Mouse (Mus musculus) lung, postnatal 0 days (tissue): ENCODE measurements around the gene Tmsb15b1. TPM values are rescaled to one million over a fixed set of nuclear protein-coding genes. Genes with fewer than 3 reads are reported as not detected.
"Not testable (repeated sequence)": the region's sequence is repeated elsewhere in the genome, so short reads cannot be mapped to it uniquely, and the experiment has no call there.

Experiments
- ATAC-seq: fragments of 200-750 bp; cut with Nextera tagmentation; 2 replicates; pipeline ENCODE4 v1.8.0; 2017; ENCODE audit warnings: moderate library complexity
- DNase-seq: peaks from one replicate; pipeline ENCODE4 v3.0.0-alpha.2; 2016; ENCODE audit warnings: low spot score
- H3K27ac ChIP-seq: fragments of 300-500 bp; sonication (generic); 2 replicates; pipeline ENCODE4 v1.5.1; 2014; ENCODE audit warnings: antibody characterized with exemption, mild to moderate bottlenecking, low read length, mixed read lengths
- H3K27me3 ChIP-seq: fragments of 300-500 bp; sonication (generic); replicated peaks from 2 replicates; pipeline ENCODE4 v1.6.1; 2014; ENCODE audit warnings: low read length, mixed read lengths; ENCODE audit not compliant: insufficient read depth
- H3K36me3 ChIP-seq: fragments of 300-500 bp; sonication (generic); 2 replicates; pipeline ENCODE4 v1.6.1; 2014; ENCODE audit warnings: low read length, mixed read lengths; ENCODE audit not compliant: insufficient read depth
- H3K4me1 ChIP-seq: fragments of 300-500 bp; sonication (generic); 2 replicates; pipeline ENCODE4 v1.6.1; 2014; ENCODE audit warnings: antibody characterized with exemption, low read depth, low read length, mixed read lengths; ENCODE audit not compliant: insufficient read depth
- H3K4me2 ChIP-seq: fragments of 300-500 bp; sonication (generic); replicated peaks from 2 replicates; pipeline ENCODE4 v1.6.1; 2014; ENCODE audit warnings: low read depth, mild to moderate bottlenecking, low read length, moderate library complexity, mixed read lengths
- H3K4me3 ChIP-seq: fragments of 300-500 bp; sonication (generic); 2 replicates; pipeline ENCODE4 v1.5.1; 2014; ENCODE audit warnings: low read depth, low read length
- H3K9ac ChIP-seq: fragments of 300-500 bp; sonication (generic); replicated peaks from 2 replicates; pipeline ENCODE4 v1.6.1; 2014; ENCODE audit warnings: low read depth, mild to moderate bottlenecking
- H3K9me3 ChIP-seq: fragments of 300-500 bp; sonication (generic); 2 replicates; pipeline ENCODE4 v1.6.1; 2016; ENCODE audit warnings: low read length, mixed read lengths
- CTCF ChIP-seq: IDR thresholded peaks from 2 replicates; pipeline ENCODE4 v1.5.1; 2016; ENCODE audit warnings: antibody characterized with exemption, mild to moderate bottlenecking
- EP300 ChIP-seq: IDR thresholded peaks from 2 replicates; pipeline ENCODE4 v1.6.1; 2016; ENCODE audit warnings: antibody characterized with exemption, mild to moderate bottlenecking, control low read depth
- WGBS: fragments of 180-500 bp; shearing (Covaris S2); extraction: QIAGEN DNeasy Blood & Tissue Kit; methylation state at CpG from one replicate; pipeline ENCODE4 v1.1.7; 2014; 5-methylcytosine and 5-hydroxymethylcytosine counted together
- polyA plus RNA-seq: library from polyadenylated mRNA; unstranded; fragments of >200 nt; fragmentation: Nextera tagmentation; extraction: Ambion mirVana; gene quantifications from 2 replicates; pipeline ENCODE4 v1.2.1, GENCODE M21; 2015

Tmsb15b1 gene
- polyA plus RNA-seq, 1 experiment from 2014 or later: 12.8 TPM

- Histone ChIP-seq H3K9me3 (no peaks in the 10 kb centered on the region), H3K4me1 (no peaks in the 10 kb centered on the region), H3K4me2 (peak within 1 kb of the TSS; percentile 54), H3K27me3 (no peaks in the 10 kb centered on the region), H3K27ac (no peak within 1 kb of the TSS), H3K4me3 (peak within 1 kb of the TSS; percentile 17; the same call in 1 of the 2 replicates), H3K36me3 (no peaks in the 10 kb centered on the region), H3K9ac (no peak within 1 kb of the TSS)
- TF ChIP-seq CTCF: no peak
- WGBS: 16% methylated on average over 26 of the region's 26 CpGs
- peak; percentile 11 for DNase-seq
- peak; percentile 73; the same call in 1 of the 2 replicates for ATAC-seq
These were observed 16.4 kb upstream of the Tmsb15b1 start, which contains the start of gene Zcchc18 for GRCm38 (mm10) chrX:136992978-136993547. TSS of gene Zcchc18 (plus strand) at chrX:136993155.

GRCm38 (mm10) chrX:136992191-136992965 lies 15.7 kb upstream of the Tmsb15b1 start:
- peak overlapping the region; percentile 54 for H3K4me2 ChIP-seq
- H3K36me3 ChIP-seq: no peaks in the 10 kb centered on the region
- ATAC-seq (no peak), DNase-seq (no peak)
- no peak for TF ChIP-seq CTCF
- no peak for TF ChIP-seq EP300
- no peaks in the 10 kb centered on the region for H3K27me3 ChIP-seq
- no peak overlapping the region for H3K27ac ChIP-seq
- no peak overlapping the region for H3K9ac ChIP-seq
- no peaks in the 10 kb centered on the region for H3K4me1 ChIP-seq
- 13% methylated on average over 18 of the region's 19 CpGs for WGBS
- peak overlapping the region; percentile 17; the same call in 1 of the 2 replicates for H3K4me3 ChIP-seq
- H3K9me3 ChIP-seq: no peaks in the 10 kb centered on the region

- no peaks in the 10 kb centered on the region for H3K9me3 ChIP-seq
- no peak overlapping the region for H3K9ac ChIP-seq
- TF ChIP-seq CTCF (no peak), EP300 (no peak)
- no peaks in the 10 kb centered on the region for H3K36me3 ChIP-seq
- no peaks in the 10 kb centered on the region for H3K4me1 ChIP-seq
- no peak for DNase-seq
- WGBS: 62% methylated on average over 2 of the region's 2 CpGs
- H3K4me3 ChIP-seq: no peak overlapping the region
- ATAC-seq: no peak
- H3K27ac ChIP-seq: no peak overlapping the region
- H3K4me2 ChIP-seq: no peak overlapping the region
- H3K27me3 ChIP-seq: no peaks in the 10 kb centered on the region
These were observed 14.6 kb upstream of the Tmsb15b1 start for GRCm38 (mm10) chrX:136991274-136991673.

- Histone ChIP-seq H3K9ac (no peak overlapping the region), H3K36me3 (no peaks in the 10 kb centered on the region), H3K9me3 (no peaks in the 10 kb centered on the region), H3K4me2 (no peak overlapping the region), H3K27me3 (no peaks in the 10 kb centered on the region), H3K4me1 (no peaks in the 10 kb centered on the region), H3K27ac (no peak overlapping the region), H3K4me3 (no peak overlapping the region)
- TF ChIP-seq EP300 (no peak), CTCF (no peak)
- ATAC-seq: no peak
- no peak for DNase-seq
These were observed 9.4 kb upstream of the Tmsb15b1 start for GRCm38 (mm10) chrX:136986039-136986438.

- Histone ChIP-seq H3K4me1 (no peaks in the 10 kb centered on the region), H3K4me2 (no peak overlapping the region)
- DNase-seq: no peak
These were observed 1.9 kb upstream of the Tmsb15b1 start for GRCm38 (mm10) chrX:136978616-136979015.

GRCm38 (mm10) chrX:136975397-136975796 lies 1.3 kb downstream of the Tmsb15b1 start, which contains the start of gene Tmsb15b2:
TSS of gene Tmsb15b2 (minus strand) at chrX:136975497.
- H3K9ac ChIP-seq, ATAC-seq: not testable (repeated sequence)
- WGBS: 88% methylated on average over 6 of the region's 6 CpGs

More at GRCm38 (mm10) chrX:136978616-136979015, 1.9 kb upstream of the Tmsb15b1 start:
- Histone ChIP-seq H3K27me3 (no peaks in the 10 kb centered on the region), H3K9me3 (no peaks in the 10 kb centered on the region), H3K27ac (no peak overlapping the region), H3K36me3 (no peaks in the 10 kb centered on the region), H3K9ac (no peak overlapping the region), H3K4me3 (no peak overlapping the region)
- TF ChIP-seq CTCF (peak; percentile 65), EP300 (no peak)
- ATAC-seq: no peak

More at GRCm38 (mm10) chrX:136975397-136975796, 1.3 kb downstream of the Tmsb15b1 start, which contains the start of gene Tmsb15b2:
- not testable (repeated sequence) for H3K27ac ChIP-seq, H3K27me3 ChIP-seq, H3K9me3 ChIP-seq, DNase-seq, H3K4me1 ChIP-seq, H3K36me3 ChIP-seq, H3K4me3 ChIP-seq
- H3K4me2 ChIP-seq: peak within 1 kb of the TSS; percentile 45
